Mouse (Mus musculus) liver, embryonic 11.5 days (tissue): ENCODE data around the gene Gja5. TPM values are rescaled to one million over a fixed set of nuclear protein-coding genes. Genes with fewer than 3 reads are reported as not detected.

Experiments used
- ATAC-seq: fragments of 200-750 bp; cut with Nextera tagmentation; replicated peaks from 2 replicates; pipeline ENCODE4 v1.8.0; 2017; ENCODE audit warnings: moderate number of reproducible peaks, mild to moderate bottlenecking, moderate TSS enrichment, moderate library complexity; ENCODE audit not compliant: low FRiP score
- DNase-seq: peaks from one replicate; pipeline ENCODE4 v3.0.0-alpha.2; 2017; ENCODE audit warnings: low spot score
- H3K27ac ChIP-seq: fragments of 300-500 bp; sonication (generic); 2 replicates; pipeline ENCODE4 v1.5.1; 2014; ENCODE audit warnings: mild to moderate bottlenecking, low read depth, low read length, control low read depth
- H3K27me3 ChIP-seq: fragments of 300-500 bp; sonication (generic); replicated peaks from 2 replicates; pipeline ENCODE4 v1.6.1; 2014; ENCODE audit warnings: low read length, mixed read lengths; ENCODE audit not compliant: control insufficient read depth, insufficient read depth
- H3K36me3 ChIP-seq: fragments of 300-500 bp; sonication (generic); 2 replicates; pipeline ENCODE4 v1.6.1; 2014; ENCODE audit warnings: mild to moderate bottlenecking, low read length, moderate library complexity, mixed read lengths; ENCODE audit not compliant: control insufficient read depth, insufficient read depth
- H3K4me1 ChIP-seq: fragments of 300-500 bp; sonication (generic); replicated peaks from 2 replicates; pipeline ENCODE4 v1.6.1; 2014; ENCODE audit warnings: low read length, mixed read lengths; ENCODE audit not compliant: control insufficient read depth, insufficient read depth
- H3K4me2 ChIP-seq: fragments of 300-500 bp; sonication (generic); 2 replicates; pipeline ENCODE4 v1.6.1; 2014; ENCODE audit warnings: mild to moderate bottlenecking, control low read depth, moderate library complexity
- H3K4me3 ChIP-seq: fragments of 300-500 bp; sonication (generic); 2 replicates; pipeline ENCODE4 v1.5.1; 2014; ENCODE audit warnings: low read depth, low read length, control low read depth
- H3K9ac ChIP-seq: fragments of 300-500 bp; sonication (generic); 2 replicates; pipeline ENCODE4 v1.6.1; 2014; ENCODE audit warnings: low read depth, low read length, control low read depth
- H3K9me3 ChIP-seq: fragments of 300-500 bp; sonication (generic); 2 replicates; pipeline ENCODE4 v1.6.1; 2016; ENCODE audit warnings: low read length, inconsistent platforms, mixed read lengths; ENCODE audit not compliant: control insufficient read depth
- WGBS: fragments of 180-500 bp; shearing (Covaris S2); extraction: QIAGEN DNeasy Blood & Tissue Kit; methylation state at CpG from one replicate; pipeline ENCODE4 v1.1.7; 2014; 5-methylcytosine and 5-hydroxymethylcytosine counted together
- polyA plus RNA-seq: library from polyadenylated mRNA; unstranded; fragments of >200 nt; fragmentation: Nextera tagmentation; extraction: Ambion mirVana; gene quantifications from 2 replicates; pipeline ENCODE4 v1.2.1, GENCODE M21; 2014

Gja5 gene
- polyA plus RNA-seq, 1 experiment from 2014 or later: 1.8 TPM

DNA sequence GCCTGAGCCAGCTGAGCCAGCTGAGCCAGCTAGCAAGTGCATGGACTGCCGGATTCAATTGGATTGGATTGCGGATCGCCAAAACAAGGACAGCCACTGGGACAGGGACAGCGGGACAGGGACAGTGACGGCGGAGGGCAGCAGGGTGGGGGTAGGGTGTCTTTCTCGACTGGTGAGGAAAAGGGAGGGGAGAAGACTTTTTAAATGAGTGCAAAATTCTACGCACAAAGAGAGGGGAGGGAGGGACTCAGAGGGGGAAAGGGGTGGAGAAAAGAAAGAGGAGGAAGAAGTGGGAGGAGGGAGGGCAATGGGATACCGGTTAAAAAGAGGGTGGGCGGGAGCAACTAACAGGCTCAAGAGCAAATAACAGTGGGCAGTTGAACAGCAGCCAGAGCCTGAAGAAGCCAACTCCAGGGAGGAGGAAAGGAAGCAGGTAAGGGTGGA lies 127.6 kb downstream of the Gja5 start:
- Histone ChIP-seq H3K27ac (no peak overlapping the region), H3K4me2 (peak overlapping the region; percentile 39), H3K27me3 (peaks cover 4% of the 10 kb centered on the region), H3K9me3 (no peaks in the 10 kb centered on the region), H3K36me3 (no peaks in the 10 kb centered on the region), H3K4me1 (no peaks in the 10 kb centered on the region), H3K4me3 (peak overlapping the region; percentile 18), H3K9ac (no peak overlapping the region)
- DNase-seq (peak; percentile 34), ATAC-seq (no peak)
- 3% methylated on average over 10 of the region's 10 CpGs for WGBS

DNA sequence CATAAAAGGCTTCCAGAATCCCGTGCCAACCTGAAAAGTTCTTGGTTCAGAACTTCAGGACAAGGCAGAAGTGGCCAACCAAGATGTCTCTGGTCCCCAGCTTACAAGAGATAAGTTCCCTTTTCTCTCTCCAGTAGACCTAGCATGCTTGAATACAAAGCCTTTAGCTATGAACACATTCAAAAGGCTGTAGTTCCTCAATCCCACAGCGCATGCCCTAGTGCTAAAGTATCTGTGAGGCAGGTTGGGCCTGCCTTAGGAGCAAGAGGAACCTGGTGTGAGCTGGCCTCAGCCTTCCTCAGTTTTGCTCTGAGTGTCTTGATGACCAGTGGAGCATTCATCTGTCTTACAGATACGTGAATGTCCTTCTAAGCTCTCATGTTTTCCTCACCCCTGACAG lies 131.1 kb downstream of the Gja5 start:
- no peak overlapping the region for H3K4me2 ChIP-seq
- H3K9ac ChIP-seq: no peak overlapping the region
- H3K27me3 ChIP-seq: peaks cover 4% of the 10 kb centered on the region; the same call in 1 of the 2 replicates
- no peak overlapping the region for H3K4me3 ChIP-seq
- 51% methylated on average over 3 of the region's 3 CpGs for WGBS
- H3K4me1 ChIP-seq: no peaks in the 10 kb centered on the region
- no peaks in the 10 kb centered on the region for H3K9me3 ChIP-seq
- no peak for DNase-seq
- ATAC-seq: no peak
- H3K27ac ChIP-seq: no peak overlapping the region
- no peaks in the 10 kb centered on the region for H3K36me3 ChIP-seq

DNA sequence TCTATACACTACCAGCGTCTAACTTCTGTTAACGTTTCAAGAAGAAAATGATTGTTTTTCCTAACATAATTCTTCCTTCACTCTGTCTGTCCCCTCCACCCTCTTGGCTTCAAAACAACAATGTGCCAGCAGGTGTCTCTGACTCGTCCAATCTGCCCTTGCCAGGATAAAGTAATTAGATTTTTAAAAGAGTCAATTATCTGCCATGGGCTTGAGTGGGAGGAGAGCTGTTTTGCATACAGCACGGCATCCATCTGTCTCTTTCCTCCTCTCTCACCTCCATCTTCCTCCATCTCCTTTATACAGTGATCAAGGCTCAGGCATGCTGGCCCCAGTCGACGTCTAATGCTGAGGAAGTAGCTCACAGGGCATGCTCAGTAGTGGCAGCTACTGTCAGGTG lies 132.6 kb downstream of the Gja5 start:
- WGBS: 63% methylated on average over 6 of the region's 6 CpGs
- H3K36me3 ChIP-seq: no peaks in the 10 kb centered on the region
- H3K27ac ChIP-seq: no peak overlapping the region
- no peaks in the 10 kb centered on the region for H3K9me3 ChIP-seq
- ATAC-seq (no peak), DNase-seq (no peak)
- no peaks in the 10 kb centered on the region for H3K4me1 ChIP-seq
- no peak overlapping the region for H3K4me2 ChIP-seq
- H3K27me3 ChIP-seq: no peaks in the 10 kb centered on the region
- no peak overlapping the region for H3K4me3 ChIP-seq
- no peak overlapping the region for H3K9ac ChIP-seq

DNA sequence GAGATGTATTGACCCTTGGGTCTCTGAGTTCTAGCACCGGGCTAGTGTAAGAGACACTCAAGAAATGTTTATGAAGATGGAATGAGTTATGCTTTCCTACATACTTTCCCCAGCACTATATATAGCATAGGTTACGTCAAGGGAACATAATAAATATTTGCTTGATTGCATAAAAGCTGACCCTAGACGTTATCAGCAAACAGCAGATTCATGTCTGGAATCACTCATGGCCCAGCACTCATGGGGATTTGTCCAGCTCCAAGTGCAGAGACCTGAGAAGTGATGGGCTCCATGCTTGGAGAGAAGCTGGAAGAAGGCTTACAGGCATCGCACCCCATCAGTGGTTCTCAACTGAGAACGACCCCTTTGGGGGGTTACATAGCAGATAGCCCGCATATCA lies 135.2 kb downstream of the Gja5 start:
- no peaks in the 10 kb centered on the region for H3K9me3 ChIP-seq
- ATAC-seq: no peak
- H3K4me3 ChIP-seq: no peak overlapping the region
- no peaks in the 10 kb centered on the region for H3K36me3 ChIP-seq
- H3K9ac ChIP-seq: no peak overlapping the region
- no peak overlapping the region for H3K27ac ChIP-seq
- H3K27me3 ChIP-seq: no peaks in the 10 kb centered on the region
- DNase-seq: no peak
- 79% methylated on average over 6 of the region's 6 CpGs for WGBS
- H3K4me1 ChIP-seq: no peaks in the 10 kb centered on the region
- H3K4me2 ChIP-seq: no peak overlapping the region

DNA sequence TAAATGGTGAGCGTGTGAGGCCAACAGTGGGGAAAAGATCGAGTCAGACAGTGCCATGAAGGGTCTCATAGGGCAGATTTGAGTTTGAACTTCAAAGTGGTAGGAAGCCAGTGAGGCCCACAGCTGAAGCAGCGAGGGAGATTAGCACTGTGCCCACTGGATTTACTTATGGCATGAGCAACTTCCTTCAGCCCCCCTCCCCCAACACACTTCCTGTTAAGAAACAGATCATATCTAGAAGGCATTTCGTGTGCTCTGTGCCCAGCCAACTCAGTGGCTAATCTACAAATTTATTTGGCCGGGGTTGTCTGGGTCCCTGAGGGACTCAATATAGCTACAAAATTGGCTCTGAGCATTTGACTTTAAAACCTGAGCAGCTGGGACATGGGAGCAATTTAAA lies 139.7 kb downstream of the Gja5 start:
- H3K9ac ChIP-seq: no peak overlapping the region
- no peak for ATAC-seq
- DNase-seq: no peak
- H3K27ac ChIP-seq: no peak overlapping the region
- no peaks in the 10 kb centered on the region for H3K27me3 ChIP-seq
- H3K36me3 ChIP-seq: no peaks in the 10 kb centered on the region
- H3K4me1 ChIP-seq: no peaks in the 10 kb centered on the region
- H3K9me3 ChIP-seq: no peaks in the 10 kb centered on the region
- 44% methylated on average over 5 of the region's 5 CpGs for WGBS
- H3K4me2 ChIP-seq: no peak overlapping the region
- H3K4me3 ChIP-seq: no peak overlapping the region

DNA sequence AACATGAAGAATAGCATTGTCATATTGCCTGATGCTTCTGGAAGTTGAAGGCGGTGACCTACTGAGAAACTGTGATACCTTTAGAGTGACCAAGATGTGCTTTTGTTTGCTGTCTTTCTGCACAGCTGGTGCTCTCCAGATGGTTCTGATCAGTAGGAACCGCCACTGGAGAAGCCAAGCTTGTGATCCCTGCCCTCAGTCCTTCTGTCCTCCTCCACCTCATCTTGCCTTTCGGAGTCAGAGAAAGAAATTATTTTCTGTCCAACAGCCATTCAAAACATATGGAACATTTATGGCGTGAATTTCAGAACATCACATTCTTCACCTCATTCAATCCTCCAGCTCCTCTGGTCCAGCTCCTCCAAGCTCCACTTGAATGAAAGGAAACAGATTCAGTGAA lies 143.3 kb downstream of the Gja5 start:
- H3K4me1 ChIP-seq: no peaks in the 10 kb centered on the region
- H3K27ac ChIP-seq: no peak overlapping the region
- H3K9me3 ChIP-seq: no peaks in the 10 kb centered on the region
- WGBS: 86% methylated on average over 4 of the region's 4 CpGs
- no peaks in the 10 kb centered on the region for H3K36me3 ChIP-seq
- no peak overlapping the region for H3K4me3 ChIP-seq
- no peak overlapping the region for H3K9ac ChIP-seq
- ATAC-seq: no peak
- H3K27me3 ChIP-seq: no peaks in the 10 kb centered on the region
- no peak for DNase-seq
- H3K4me2 ChIP-seq: no peak overlapping the region

DNA sequence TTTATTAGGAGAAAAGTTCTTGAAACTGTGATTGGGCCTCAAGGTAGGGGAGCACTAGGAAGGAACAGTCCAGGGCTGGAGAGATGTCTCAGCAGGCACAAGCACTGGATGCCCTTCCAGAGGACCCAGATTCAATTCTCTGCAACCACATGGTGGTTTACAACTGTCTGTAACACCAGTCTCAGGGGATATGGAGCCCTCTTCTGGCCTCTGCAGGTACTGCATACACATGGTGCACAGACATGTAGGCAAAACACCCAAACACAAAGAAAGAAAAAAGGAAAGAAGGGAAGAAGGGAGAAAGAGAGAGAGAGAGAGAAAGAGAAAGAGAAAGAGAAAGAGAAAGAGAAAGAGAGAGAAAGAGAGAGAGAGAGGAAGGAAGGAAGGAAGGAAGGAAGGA lies 143.9 kb downstream of the Gja5 start:
- no peak overlapping the region for H3K9ac ChIP-seq
- H3K4me3 ChIP-seq: no peak overlapping the region
- no peaks in the 10 kb centered on the region for H3K27me3 ChIP-seq
- no peaks in the 10 kb centered on the region for H3K4me1 ChIP-seq
- H3K4me2 ChIP-seq: no peak overlapping the region
- no peaks in the 10 kb centered on the region for H3K36me3 ChIP-seq
- DNase-seq (no peak), ATAC-seq (no peak)
- H3K27ac ChIP-seq: no peak overlapping the region
- no peaks in the 10 kb centered on the region for H3K9me3 ChIP-seq

DNA sequence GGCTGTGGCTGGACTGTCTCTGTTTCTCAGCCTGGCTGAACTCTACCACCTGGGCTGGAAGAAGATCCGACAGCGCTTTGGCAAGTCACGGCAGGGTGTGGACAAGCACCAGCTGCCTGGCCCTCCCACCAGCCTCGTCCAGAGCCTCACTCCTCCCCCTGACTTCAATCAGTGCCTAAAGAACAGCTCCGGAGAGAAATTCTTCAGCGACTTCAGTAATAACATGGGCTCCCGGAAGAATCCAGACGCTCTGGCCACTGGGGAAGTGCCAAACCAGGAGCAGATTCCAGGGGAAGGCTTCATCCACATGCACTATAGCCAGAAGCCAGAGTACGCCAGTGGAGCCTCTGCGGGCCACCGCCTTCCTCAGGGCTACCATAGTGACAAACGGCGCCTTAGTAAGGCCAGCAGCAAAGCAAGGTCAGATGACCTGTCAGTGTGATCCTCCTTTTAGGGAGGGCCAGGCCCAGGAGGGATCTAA lies 146.8 kb downstream of the Gja5 start:
- Histone ChIP-seq H3K4me3 (no peak overlapping the region), H3K27ac (no peak overlapping the region), H3K9me3 (no peaks in the 10 kb centered on the region), H3K9ac (no peak overlapping the region), H3K27me3 (no peaks in the 10 kb centered on the region), H3K4me1 (no peaks in the 10 kb centered on the region), H3K4me2 (no peak overlapping the region), H3K36me3 (no peaks in the 10 kb centered on the region)
- ATAC-seq (no peak), DNase-seq (no peak)
- 55% methylated on average over 13 of the region's 13 CpGs for WGBS

DNA sequence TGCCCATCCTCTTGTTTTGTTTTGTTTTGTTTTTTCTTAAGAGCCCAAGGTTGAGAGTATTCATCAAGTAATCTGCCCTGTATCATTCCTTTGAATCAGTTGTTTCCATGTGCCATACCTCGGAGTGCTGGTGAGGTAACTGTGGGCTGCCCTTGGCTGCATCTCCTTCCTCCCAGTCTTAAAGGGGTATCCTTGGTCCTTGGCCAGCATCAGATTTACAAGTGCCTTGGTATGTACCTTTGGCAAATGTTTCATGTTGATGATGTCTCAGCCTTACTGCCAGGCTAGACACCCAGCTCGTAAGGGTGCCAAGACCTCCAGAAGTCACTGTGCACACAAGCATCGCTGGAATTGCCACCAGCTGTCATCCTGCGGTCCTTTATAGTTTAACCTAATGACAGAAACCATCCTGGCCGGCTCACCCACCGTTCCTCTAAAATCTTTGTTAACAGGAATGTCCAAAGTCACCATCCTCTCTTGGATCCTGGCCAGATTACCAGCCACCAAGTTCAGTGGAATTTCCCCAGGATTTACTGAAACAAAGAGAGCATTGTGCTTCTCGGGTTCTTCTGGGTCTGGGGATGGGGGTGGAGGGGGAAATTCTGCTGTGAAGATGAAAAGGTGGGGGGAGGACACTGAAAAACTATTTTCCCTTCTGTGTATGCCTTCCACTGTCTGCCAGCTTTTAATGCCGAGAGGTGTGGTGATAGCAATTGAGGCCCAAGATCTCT lies 147.7 kb downstream of the Gja5 start:
- Histone ChIP-seq H3K9me3 (no peaks in the 10 kb centered on the region), H3K4me2 (no peak overlapping the region), H3K4me3 (no peak overlapping the region), H3K9ac (no peak overlapping the region), H3K4me1 (no peaks in the 10 kb centered on the region), H3K27ac (no peak overlapping the region), H3K36me3 (no peaks in the 10 kb centered on the region), H3K27me3 (no peaks in the 10 kb centered on the region)
- WGBS: 75% methylated on average over 8 of the region's 8 CpGs
- no peak for DNase-seq
- no peak for ATAC-seq
